Mouse (Mus musculus) C2C12 (cell line): ENCODE results near the gene Alg11. TPM values are rescaled to one million over a fixed set of nuclear protein-coding genes. Genes with fewer than 3 reads are reported as not detected.

Experiments used
- H3K27me3 ChIP-seq: one replicate; pipeline ENCODE4 v1.6.1; 2011; ENCODE audit not compliant: control insufficient read depth, insufficient read depth, insufficient read length
- H3K36me3 ChIP-seq: one replicate; pipeline ENCODE4 v1.6.1; 2011; ENCODE audit not compliant: control insufficient read depth, insufficient read depth
- H3K4me3 ChIP-seq: one replicate; pipeline ENCODE4 v1.5.1; 2011; ENCODE audit warnings: mild to moderate bottlenecking, control low read depth; ENCODE audit not compliant: poor library complexity, insufficient read depth, severe bottlenecking
- H3K79me2 ChIP-seq: one replicate; pipeline ENCODE4 v1.6.1; 2011; ENCODE audit not compliant: control insufficient read depth, insufficient read depth
- H3K79me3 ChIP-seq: one replicate; pipeline ENCODE4 v1.6.1; 2011; ENCODE audit warnings: low read depth, control low read depth
- H3ac ChIP-seq: one replicate; pipeline ENCODE3; 2011; ENCODE audit warnings: low read depth; ENCODE audit not compliant: control insufficient read depth, insufficient read length
- CEBPB ChIP-seq: IDR thresholded peaks from one replicate; pipeline ENCODE4 v1.6.1; 2011; ENCODE audit warnings: low read depth, mild to moderate bottlenecking, control low read depth, moderate library complexity
- CTCF ChIP-seq: IDR thresholded peaks from one replicate; pipeline ENCODE4 v1.5.1; 2011; ENCODE audit not compliant: control insufficient read depth, insufficient read depth, insufficient read length
- FOSL1 ChIP-seq: IDR thresholded peaks from one replicate; pipeline ENCODE4 v1.8.0; 2011; ENCODE audit warnings: mild to moderate bottlenecking, low read length; ENCODE audit not compliant: poor library complexity, insufficient read depth, severe bottlenecking
- MAX ChIP-seq: IDR thresholded peaks from one replicate; pipeline ENCODE4 v1.6.1; 2011; ENCODE audit warnings: mild to moderate bottlenecking, control low read depth
- MYOD1 ChIP-seq: IDR thresholded peaks from one replicate; pipeline ENCODE4 v1.6.1; 2011; ENCODE audit warnings: low read depth; ENCODE audit not compliant: control insufficient read depth, insufficient read length
- MYOG ChIP-seq: IDR thresholded peaks from one replicate; pipeline ENCODE4 v1.6.1; 2011; ENCODE audit not compliant: control insufficient read depth, insufficient read length; ENCODE audit errors: extremely low read depth
- USF1 ChIP-seq: IDR thresholded peaks from one replicate; pipeline ENCODE4 v1.6.1; 2011; ENCODE audit warnings: low read depth, mild to moderate bottlenecking, control low read depth, moderate library complexity
- polyA plus RNA-seq: library from polyadenylated mRNA; unstranded; fragments of >200 nt; fragmentation: generic; extraction: Trizol; gene quantifications from one replicate; pipeline ENCODE4 v1.2.1, GENCODE M21; 2012; ENCODE audit warnings: missing spikeins

Gene Alg11
- polyA plus RNA-seq, 1 experiment = 3.1 TPM

- no peaks in the 10 kb centered on the region for H3K79me3 ChIP-seq
- no peak for TF ChIP-seq USF1
- TF ChIP-seq FOSL1 = no peak
- no peak for TF ChIP-seq MYOG
- no peaks in the 10 kb centered on the region for H3K79me2 ChIP-seq
- H3K36me3 ChIP-seq = no peaks in the 10 kb centered on the region
- H3ac ChIP-seq = no peak overlapping the region
- no peak overlapping the region for H3K4me3 ChIP-seq
- peaks cover 11% of the 10 kb centered on the region for H3K27me3 ChIP-seq
Measured at GRCm38 (mm10) chr8:22025241-22025640, 35.3 kb upstream of the Alg11 start.

DNA sequence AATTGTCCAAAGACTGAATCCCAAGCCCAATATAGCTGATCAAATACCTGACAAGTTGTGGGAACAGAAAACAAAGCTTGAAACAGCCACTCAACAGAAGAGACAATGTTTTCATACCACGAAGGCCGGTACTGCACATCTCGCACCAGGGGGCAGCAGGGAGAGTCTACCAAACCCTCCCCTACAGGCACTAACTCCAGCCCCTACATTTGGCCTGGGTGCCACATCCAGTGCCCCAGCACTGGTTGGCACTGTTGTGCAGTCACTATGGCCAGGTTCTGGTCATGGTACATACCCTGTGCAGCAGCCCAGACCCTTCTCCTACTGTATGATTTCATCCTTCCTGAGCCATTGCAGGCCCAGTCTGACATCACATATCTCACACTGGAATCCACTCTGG lies 31.5 kb upstream of the Alg11 start:
- no peaks in the 10 kb centered on the region for H3K36me3 ChIP-seq
- TF ChIP-seq CTCF (no peak), CEBPB (no peak), MYOG (no peak), FOSL1 (no peak), MYOD1 (no peak), USF1 (no peak), MAX (no peak)
- no peaks in the 10 kb centered on the region for H3K79me2 ChIP-seq
- H3ac ChIP-seq = no peak overlapping the region
- no peak overlapping the region for H3K4me3 ChIP-seq
- H3K79me3 ChIP-seq = no peaks in the 10 kb centered on the region
- peaks cover 8% of the 10 kb centered on the region for H3K27me3 ChIP-seq

DNA sequence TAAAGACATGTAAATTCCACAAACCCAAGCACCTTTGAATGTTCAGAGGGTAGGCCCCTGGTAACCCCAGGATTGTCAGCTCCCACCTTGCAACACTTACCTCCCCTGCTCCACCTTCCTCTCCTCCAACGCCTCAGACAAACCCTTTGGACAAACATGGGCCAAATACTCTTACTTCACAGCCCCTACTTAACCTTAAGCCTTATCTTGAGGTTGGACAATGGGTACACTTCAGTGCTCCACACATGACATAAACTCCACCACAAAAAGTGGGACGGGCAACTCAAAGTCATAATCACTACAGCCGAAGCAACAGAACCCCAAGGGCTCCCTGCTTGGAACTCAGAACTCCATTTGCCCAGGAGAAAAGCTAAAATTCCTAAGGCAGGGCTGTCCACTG lies 29.5 kb upstream of the Alg11 start:
- TF ChIP-seq MAX = no peak
- TF ChIP-seq MYOG = no peak
- no peak for TF ChIP-seq CTCF
- no peak for TF ChIP-seq USF1
- no peak for TF ChIP-seq CEBPB
- no peak for TF ChIP-seq MYOD1
- TF ChIP-seq FOSL1 = no peak
- no peak overlapping the region for H3ac ChIP-seq

GRCm38 (mm10) chr8:22036137-22036536 lies 24.4 kb upstream of the Alg11 start:
- H3K36me3 ChIP-seq = no peaks in the 10 kb centered on the region
- H3K4me3 ChIP-seq = no peak overlapping the region
- H3K79me2 ChIP-seq = no peaks in the 10 kb centered on the region
- no peaks in the 10 kb centered on the region for H3K79me3 ChIP-seq
- no peak for TF ChIP-seq CEBPB
- no peak for TF ChIP-seq FOSL1
- TF ChIP-seq USF1 = no peak
- TF ChIP-seq MYOG = no peak
- no peak for TF ChIP-seq MYOD1
- no peak for TF ChIP-seq MAX
- TF ChIP-seq CTCF = no peak
- H3ac ChIP-seq = no peak overlapping the region
- H3K27me3 ChIP-seq = peaks cover 26% of the 10 kb centered on the region

More for the DNA sequence above, 29.5 kb upstream of the Alg11 start:
- Histone ChIP-seq H3K27me3 (peaks cover 5% of the 10 kb centered on the region), H3K79me2 (no peaks in the 10 kb centered on the region), H3K36me3 (no peaks in the 10 kb centered on the region), H3K4me3 (no peak overlapping the region), H3K79me3 (no peaks in the 10 kb centered on the region)

GRCm38 (mm10) chr8:22037022-22037421 lies 23.5 kb upstream of the Alg11 start:
- Histone ChIP-seq H3K27me3 (peaks cover 26% of the 10 kb centered on the region), H3K4me3 (no peak overlapping the region), H3K36me3 (no peaks in the 10 kb centered on the region), H3K79me2 (no peaks in the 10 kb centered on the region), H3ac (no peak overlapping the region), H3K79me3 (no peaks in the 10 kb centered on the region)
- TF ChIP-seq MYOG (no peak), MYOD1 (no peak), CTCF (no peak), CEBPB (no peak), USF1 (no peak), MAX (no peak), FOSL1 (no peak)

DNA sequence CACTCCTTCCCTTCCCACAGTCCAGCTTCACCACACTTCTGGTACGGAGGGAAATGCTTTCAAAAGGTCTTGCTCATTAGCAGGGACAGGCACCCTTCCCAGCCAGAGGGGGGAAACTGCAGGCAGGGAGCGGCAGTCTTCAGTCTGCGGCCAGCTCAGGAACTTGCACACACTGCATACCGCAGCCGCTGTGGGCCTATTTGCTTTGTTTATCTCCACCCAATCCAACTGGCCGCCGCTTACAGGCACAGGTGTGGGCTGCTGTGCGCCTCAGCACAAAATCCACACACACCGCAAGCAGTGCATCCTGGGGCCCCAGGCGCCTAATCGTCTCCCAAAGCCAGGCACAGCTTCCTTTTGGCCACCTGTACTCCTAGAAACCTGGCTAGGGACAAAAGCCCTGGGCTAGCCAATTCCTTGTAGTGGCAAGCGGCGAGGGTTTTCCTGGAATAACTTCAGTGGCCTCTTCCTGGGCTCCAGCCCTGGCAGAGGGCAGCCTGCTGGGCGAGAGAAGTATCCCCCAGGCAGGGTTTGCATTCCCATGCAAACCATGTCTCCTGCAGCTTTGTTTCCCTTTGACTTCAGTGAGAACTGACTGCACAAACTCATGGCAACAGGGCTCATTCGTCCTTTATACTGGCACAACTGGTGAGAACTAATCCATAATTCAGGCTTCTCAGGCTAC lies 20.9 kb upstream of the Alg11 start:
- Histone ChIP-seq H3K79me3 (no peaks in the 10 kb centered on the region), H3K79me2 (no peaks in the 10 kb centered on the region), H3K27me3 (peaks cover 32% of the 10 kb centered on the region), H3ac (no peak overlapping the region), H3K4me3 (no peak overlapping the region), H3K36me3 (no peaks in the 10 kb centered on the region)
- TF ChIP-seq USF1 = no peak
- TF ChIP-seq MYOG = no peak
- TF ChIP-seq CTCF = no peak
- TF ChIP-seq FOSL1 = no peak
- no peak for TF ChIP-seq CEBPB
- TF ChIP-seq MYOD1 = no peak
- no peak for TF ChIP-seq MAX
